Mouse (Mus musculus): ENCODE measurements at regions not wholly inside any gene's neighbourhood (a gene's known extent, or its start where the extent isn't known, plus 50 kb on each side); places are given as distances from the start of the nearest gene placed in this dataset.

DNA sequence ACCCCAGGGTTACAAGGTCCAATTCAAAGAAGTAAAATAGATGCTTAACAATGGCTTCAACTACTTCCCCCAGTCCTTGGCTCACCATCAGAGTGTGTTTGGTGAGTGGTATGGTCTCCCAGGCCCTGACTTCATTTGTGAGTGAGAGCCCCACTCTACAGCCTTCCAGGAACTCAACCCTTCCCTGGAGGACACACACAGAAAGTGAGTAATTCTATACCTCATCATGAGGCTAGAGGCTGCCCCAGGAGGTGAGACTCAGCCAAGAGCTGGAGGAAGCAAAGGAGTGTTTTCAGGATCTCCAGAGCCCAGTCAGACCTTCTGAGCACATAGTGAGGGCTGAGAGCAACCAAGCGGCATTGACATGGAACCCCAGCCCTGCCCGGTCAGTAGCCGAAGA is 200.6 kb downstream of the Xxylt1 start:
- no peaks in the 10 kb centered on the region for H3K4me1 ChIP-seq (ENCODE audit: control insufficient read depth, insufficient read depth, insufficient read length)
- DNase-seq (ENCODE audit: low read depth in 1 of 2, low spot score in 2 of 2), result no peak
- H3K27me3 ChIP-seq (ENCODE audit: control insufficient read depth, insufficient read depth, low read length), result no peaks in the 10 kb centered on the region
- TF ChIP-seq POLR2A (IDR thresholded peaks at IDR 0.05; ENCODE audit: low read depth, low read length) (no peak), CTCF (IDR thresholded peaks at IDR 0.05; ENCODE audit: extremely low read depth, insufficient read depth, insufficient read length, insufficient replicate concordance) (no peak)
- no peaks in the 10 kb centered on the region for H3K36me3 ChIP-seq (ENCODE audit: control insufficient read depth, insufficient read depth, low read length)
- no peak overlapping the region for H3K4me3 ChIP-seq (ENCODE audit: extremely low read depth, insufficient read depth, insufficient read length)
- WGBS, result 97% methylated on average over 3 of the region's 3 CpGs
- no peak overlapping the region for H3K27ac ChIP-seq (ENCODE audit: insufficient read depth, low read length)

DNA sequence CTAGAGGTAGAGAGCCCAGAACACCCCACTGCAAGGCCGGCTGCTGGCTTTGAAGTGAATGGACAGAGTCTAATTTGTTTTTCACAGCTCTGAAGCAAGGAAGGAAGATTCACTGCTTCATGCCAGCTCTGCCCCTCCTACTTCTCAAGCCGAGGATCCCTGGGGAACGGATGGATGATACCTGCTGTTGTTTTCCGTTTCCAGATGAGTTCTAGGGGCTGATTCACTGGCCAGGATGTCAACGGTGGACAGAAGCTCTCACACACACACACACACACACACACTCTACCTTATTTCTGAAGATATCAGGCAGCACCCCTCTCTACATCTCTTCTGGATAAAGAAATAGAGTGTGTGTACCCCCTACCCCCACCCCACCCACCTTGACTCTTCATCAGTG is 200.0 kb downstream of the Xxylt1 start:
- no peak overlapping the region for H3K4me3 ChIP-seq (ENCODE audit: extremely low read depth, insufficient read depth, insufficient read length)
- no peak for DNase-seq (ENCODE audit: low read depth in 1 of 2, low spot score in 2 of 2)
- no peaks in the 10 kb centered on the region for H3K27me3 ChIP-seq (ENCODE audit: control insufficient read depth, insufficient read depth, low read length)
- H3K27ac ChIP-seq (ENCODE audit: insufficient read depth, low read length), result no peak overlapping the region
- WGBS, result 83% methylated on average over 5 of the region's 5 CpGs
- no peak for TF ChIP-seq CTCF (IDR thresholded peaks at IDR 0.05; ENCODE audit: extremely low read depth, insufficient read depth, insufficient read length, insufficient replicate concordance)
- TF ChIP-seq POLR2A (IDR thresholded peaks at IDR 0.05; ENCODE audit: low read depth, low read length), result no peak
- H3K36me3 ChIP-seq (ENCODE audit: control insufficient read depth, insufficient read depth, low read length), result no peaks in the 10 kb centered on the region
- H3K4me1 ChIP-seq (ENCODE audit: control insufficient read depth, insufficient read depth, insufficient read length), result no peaks in the 10 kb centered on the region

DNA sequence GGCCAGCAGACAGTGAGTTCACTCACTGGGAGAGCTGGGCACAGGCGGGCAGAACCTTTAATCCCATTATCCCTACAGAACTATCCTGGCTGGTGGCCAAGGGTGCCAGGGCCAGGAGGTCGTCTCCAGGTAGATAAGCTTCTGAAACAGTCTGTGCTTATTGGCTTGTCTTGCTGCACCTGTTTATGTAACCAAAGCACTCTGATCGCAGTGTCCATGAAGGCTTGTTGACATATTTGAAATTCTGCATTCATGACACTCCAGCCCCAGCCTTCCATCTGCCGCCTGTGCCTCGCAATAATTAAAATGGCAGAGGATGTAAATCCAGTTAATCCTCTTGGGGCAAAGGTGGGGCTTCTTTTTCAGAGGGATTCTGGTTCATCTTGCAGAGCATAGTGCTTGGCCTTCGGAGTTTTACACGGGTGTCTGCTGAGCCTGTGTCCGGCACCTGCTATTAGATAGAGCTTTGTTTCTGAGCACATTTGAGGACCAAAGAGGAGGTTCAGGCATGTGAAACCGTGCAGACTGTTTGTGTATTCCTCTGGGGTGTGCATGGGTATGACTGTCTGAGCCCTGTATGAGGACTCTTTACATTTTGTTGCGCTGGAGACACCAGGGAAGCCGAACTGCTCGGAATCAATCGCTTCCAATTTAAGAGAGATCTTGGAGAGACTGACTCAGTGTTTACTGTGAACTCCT is 197.6 kb downstream of the Xxylt1 start:
- DNase-seq (ENCODE audit: low read depth in 1 of 2, low spot score in 2 of 2), result no peak
- WGBS, result 89% methylated on average over 13 of the region's 13 CpGs
- no peak overlapping the region for H3K27ac ChIP-seq (ENCODE audit: insufficient read depth, low read length)
- H3K4me1 ChIP-seq (ENCODE audit: control insufficient read depth, insufficient read depth, insufficient read length), result no peaks in the 10 kb centered on the region
- H3K36me3 ChIP-seq (ENCODE audit: control insufficient read depth, insufficient read depth, low read length), result no peaks in the 10 kb centered on the region
- H3K27me3 ChIP-seq (ENCODE audit: control insufficient read depth, insufficient read depth, low read length), result no peaks in the 10 kb centered on the region
- no peak overlapping the region for H3K4me3 ChIP-seq (ENCODE audit: extremely low read depth, insufficient read depth, insufficient read length)
- no peak for TF ChIP-seq POLR2A (IDR thresholded peaks at IDR 0.05; ENCODE audit: low read depth, low read length)
- TF ChIP-seq CTCF (IDR thresholded peaks at IDR 0.05; ENCODE audit: extremely low read depth, insufficient read depth, insufficient read length, insufficient replicate concordance), result no peak

DNA sequence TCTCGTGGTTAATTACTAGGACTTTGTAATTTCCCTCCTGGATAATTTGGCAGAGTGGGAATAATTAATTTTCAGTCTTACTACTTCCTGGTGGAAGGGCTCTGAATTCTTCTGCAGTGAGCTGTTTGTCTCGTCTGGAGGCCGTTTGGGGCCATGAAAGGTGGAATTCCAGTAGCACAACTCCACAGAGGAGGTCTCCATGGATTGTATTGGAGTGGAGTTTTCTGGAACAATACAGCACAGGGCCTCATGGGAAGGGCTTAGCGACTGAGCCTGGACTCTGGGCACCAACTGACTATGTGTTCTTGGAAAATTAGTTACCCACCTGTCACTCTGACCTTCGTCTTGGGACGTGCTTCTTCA is 197.1 kb downstream of the Xxylt1 start:
- 77% methylated on average over 6 of the region's 6 CpGs for WGBS
- TF ChIP-seq POLR2A (IDR thresholded peaks at IDR 0.05; ENCODE audit: low read depth, low read length), result no peak
- TF ChIP-seq CTCF (IDR thresholded peaks at IDR 0.05; ENCODE audit: extremely low read depth, insufficient read depth, insufficient read length, insufficient replicate concordance), result no peak
- Histone ChIP-seq H3K36me3 (ENCODE audit: control insufficient read depth, insufficient read depth, low read length) (no peaks in the 10 kb centered on the region), H3K27me3 (ENCODE audit: control insufficient read depth, insufficient read depth, low read length) (no peaks in the 10 kb centered on the region), H3K27ac (ENCODE audit: insufficient read depth, low read length) (no peak overlapping the region), H3K4me3 (ENCODE audit: extremely low read depth, insufficient read depth, insufficient read length) (no peak overlapping the region), H3K4me1 (ENCODE audit: control insufficient read depth, insufficient read depth, insufficient read length) (no peaks in the 10 kb centered on the region)
- DNase-seq (ENCODE audit: low read depth in 1 of 2, low spot score in 2 of 2), result no peak

DNA sequence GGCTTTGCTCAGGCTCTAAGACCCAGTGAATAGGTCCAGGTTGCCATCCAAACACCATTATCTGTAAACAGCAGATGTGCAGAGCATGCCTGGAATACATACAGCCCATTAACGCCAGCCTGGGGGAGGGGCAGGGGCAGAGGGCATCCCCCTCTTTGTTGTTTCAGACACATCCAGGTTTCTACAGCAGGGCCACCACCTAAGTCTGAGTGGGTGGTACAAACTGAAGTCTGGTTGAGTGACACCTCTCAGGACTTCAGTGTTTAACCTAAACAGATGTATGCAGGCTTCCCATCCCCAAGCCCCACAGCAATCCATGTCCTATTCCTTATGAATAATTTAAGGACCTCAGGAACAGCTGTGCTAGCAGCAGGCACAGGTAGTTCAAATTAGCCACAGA is 194.2 kb downstream of the Xxylt1 start:
- Histone ChIP-seq H3K4me1 (ENCODE audit: control insufficient read depth, insufficient read depth, insufficient read length) (no peaks in the 10 kb centered on the region), H3K27ac (ENCODE audit: insufficient read depth, low read length) (no peak overlapping the region), H3K27me3 (ENCODE audit: control insufficient read depth, insufficient read depth, low read length) (no peaks in the 10 kb centered on the region), H3K4me3 (ENCODE audit: extremely low read depth, insufficient read depth, insufficient read length) (no peak overlapping the region), H3K36me3 (ENCODE audit: control insufficient read depth, insufficient read depth, low read length) (no peaks in the 10 kb centered on the region)
- 88% methylated on average over 1 of the region's 1 CpGs for WGBS
- TF ChIP-seq POLR2A (IDR thresholded peaks at IDR 0.05; ENCODE audit: low read depth, low read length), result no peak
- TF ChIP-seq CTCF (IDR thresholded peaks at IDR 0.05; ENCODE audit: extremely low read depth, insufficient read depth, insufficient read length, insufficient replicate concordance), result no peak
- DNase-seq (ENCODE audit: low read depth in 1 of 2, low spot score in 2 of 2), result no peak

DNA sequence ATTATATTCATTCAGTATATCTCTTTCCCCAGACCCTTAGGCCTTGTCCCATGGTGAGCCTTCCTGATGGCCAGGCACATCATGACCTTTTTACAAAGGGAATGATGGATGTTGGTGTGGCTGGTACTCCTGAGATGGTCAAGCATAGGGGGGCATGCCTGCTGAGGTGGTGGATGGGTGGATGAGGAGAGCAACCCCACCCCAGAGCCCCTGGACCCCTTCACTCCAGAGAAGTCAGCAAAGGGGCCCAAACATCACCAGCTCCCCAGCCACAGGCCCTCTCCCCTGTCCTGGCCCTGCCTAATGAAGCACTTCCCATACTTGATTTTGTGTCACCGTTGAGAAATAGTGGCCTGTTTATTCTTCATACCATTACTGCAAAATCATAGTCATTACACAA is 193.7 kb downstream of the Xxylt1 start:
- no peak for DNase-seq (ENCODE audit: low read depth in 1 of 2, low spot score in 2 of 2)
- H3K27me3 ChIP-seq (ENCODE audit: control insufficient read depth, insufficient read depth, low read length), result no peaks in the 10 kb centered on the region
- TF ChIP-seq CTCF (IDR thresholded peaks at IDR 0.05; ENCODE audit: extremely low read depth, insufficient read depth, insufficient read length, insufficient replicate concordance) (no peak), POLR2A (IDR thresholded peaks at IDR 0.05; ENCODE audit: low read depth, low read length) (no peak)
- no peaks in the 10 kb centered on the region for H3K36me3 ChIP-seq (ENCODE audit: control insufficient read depth, insufficient read depth, low read length)
- H3K27ac ChIP-seq (ENCODE audit: insufficient read depth, low read length), result no peak overlapping the region
- no peak overlapping the region for H3K4me3 ChIP-seq (ENCODE audit: extremely low read depth, insufficient read depth, insufficient read length)
- WGBS, result 93% methylated on average over 1 of the region's 1 CpGs
- no peaks in the 10 kb centered on the region for H3K4me1 ChIP-seq (ENCODE audit: control insufficient read depth, insufficient read depth, insufficient read length)

DNA sequence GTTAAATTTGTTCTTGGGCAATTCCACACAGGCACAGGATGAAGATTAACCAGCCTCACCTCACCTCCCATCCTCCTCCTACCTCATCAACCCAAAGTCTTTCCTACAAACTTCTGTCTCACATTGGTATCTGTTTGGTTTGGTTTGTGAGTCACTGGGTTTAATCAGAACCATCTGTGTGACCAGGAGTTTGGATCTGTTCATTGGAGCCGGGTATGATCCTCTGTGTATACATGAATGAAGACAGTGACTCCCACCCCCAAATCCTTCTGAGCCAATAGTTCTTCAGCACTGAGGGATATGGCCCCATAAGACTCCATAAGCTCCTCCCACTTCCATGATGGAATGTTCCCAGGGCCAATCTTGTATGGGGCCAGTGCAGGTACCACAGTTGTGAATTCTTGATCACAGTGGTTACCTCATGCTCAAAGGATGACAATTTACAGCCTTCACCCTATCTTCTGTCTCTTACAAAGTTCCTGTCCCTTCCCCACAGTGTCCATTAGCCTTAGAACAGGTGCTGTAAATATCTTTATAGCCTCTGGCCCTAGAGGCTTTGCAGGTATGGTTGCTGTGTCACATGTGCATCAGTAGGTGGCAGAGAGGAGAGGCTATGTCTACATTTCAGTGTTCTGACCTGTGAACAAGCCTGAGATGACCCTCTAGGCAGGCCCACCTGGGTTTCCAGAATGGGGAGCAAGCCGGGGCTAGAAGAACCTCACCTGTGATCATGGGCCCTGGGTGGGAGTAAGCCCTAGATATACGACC is 192.5 kb downstream of the Xxylt1 start:
- DNase-seq (ENCODE audit: low read depth in 1 of 2, low spot score in 2 of 2), result no peak
- 92% methylated on average over 3 of the region's 3 CpGs for WGBS

More for the DNA sequence above, 192.5 kb downstream of the Xxylt1 start:
- Histone ChIP-seq H3K4me1 (ENCODE audit: control insufficient read depth, insufficient read depth, insufficient read length) (no peaks in the 10 kb centered on the region), H3K36me3 (ENCODE audit: control insufficient read depth, insufficient read depth, low read length) (no peaks in the 10 kb centered on the region), H3K27me3 (ENCODE audit: control insufficient read depth, insufficient read depth, low read length) (no peaks in the 10 kb centered on the region), H3K4me3 (ENCODE audit: extremely low read depth, insufficient read depth, insufficient read length) (no peak overlapping the region), H3K27ac (ENCODE audit: insufficient read depth, low read length) (no peak overlapping the region)
- no peak for TF ChIP-seq CTCF (IDR thresholded peaks at IDR 0.05; ENCODE audit: extremely low read depth, insufficient read depth, insufficient read length, insufficient replicate concordance)
- TF ChIP-seq POLR2A (IDR thresholded peaks at IDR 0.05; ENCODE audit: low read depth, low read length), result no peak

Measured in spleen, adult 2 months (tissue).